Mouse (Mus musculus) liver, postnatal 0 days (tissue): ENCODE measurements at regions not wholly inside any gene's neighbourhood (a gene's known extent, or its start where the extent isn't known, plus 50 kb on each side); places are given as distances from the start of the nearest gene placed in this dataset.
"Not testable (repeated sequence)": the region's sequence is repeated elsewhere in the genome, so short reads cannot be mapped to it uniquely, and the experiment has no call there.

Experiments
- ATAC-seq: fragments of 200-750 bp; cut with Nextera tagmentation; 2 replicates; pipeline ENCODE4 v1.8.0; 2017; ENCODE audit warnings: mild to moderate bottlenecking, moderate library complexity
- DNase-seq: peaks from one replicate; pipeline ENCODE4 v3.0.0-alpha.2; 2016
- H3K27ac ChIP-seq: fragments of 300-500 bp; sonication (generic); 2 replicates; pipeline ENCODE4 v1.5.1; 2014; ENCODE audit warnings: antibody characterized with exemption, moderate library complexity, mild to moderate bottlenecking, low read depth
- H3K27me3 ChIP-seq: fragments of 300-500 bp; sonication (generic); 2 replicates; pipeline ENCODE4 v1.6.1; 2014; ENCODE audit warnings: low read length, control low read depth, mixed read lengths; ENCODE audit not compliant: insufficient read depth
- H3K36me3 ChIP-seq: fragments of 300-500 bp; sonication (generic); replicated peaks from 2 replicates; pipeline ENCODE4 v1.6.1; 2014; ENCODE audit warnings: mild to moderate bottlenecking, control low read depth, low read length, moderate library complexity, mixed read lengths; ENCODE audit not compliant: insufficient read depth
- H3K4me1 ChIP-seq: fragments of 300-500 bp; sonication (generic); 2 replicates; pipeline ENCODE4 v1.6.1; 2014; ENCODE audit warnings: antibody characterized with exemption, mild to moderate bottlenecking, control low read depth; ENCODE audit not compliant: insufficient read depth
- H3K4me2 ChIP-seq: fragments of 300-500 bp; sonication (generic); 2 replicates; pipeline ENCODE4 v1.6.1; 2014; ENCODE audit warnings: low read depth, mild to moderate bottlenecking, low read length, moderate library complexity, mixed read lengths
- H3K4me3 ChIP-seq: fragments of 300-500 bp; sonication (generic); 2 replicates; pipeline ENCODE4 v1.5.1; 2014; ENCODE audit warnings: low read depth, low read length
- H3K9ac ChIP-seq: fragments of 300-500 bp; sonication (generic); replicated peaks from 2 replicates; pipeline ENCODE4 v1.6.1; 2014; ENCODE audit warnings: mild to moderate bottlenecking, moderate library complexity
- H3K9me3 ChIP-seq: fragments of 300-500 bp; sonication (generic); 2 replicates; pipeline ENCODE4 v1.6.1; 2016; ENCODE audit warnings: mild to moderate bottlenecking, control low read depth, low read length, mixed read lengths
- CTCF ChIP-seq: sonication (generic); IDR thresholded peaks from 2 replicates; pipeline ENCODE4 v1.5.1; 2016; ENCODE audit warnings: antibody characterized with exemption, low read depth
- EP300 ChIP-seq: IDR thresholded peaks from 2 replicates; pipeline ENCODE4 v1.6.1; 2016; ENCODE audit warnings: antibody characterized with exemption, low read depth, mild to moderate bottlenecking
- WGBS: fragments of 180-500 bp; shearing (Covaris S2); extraction: QIAGEN DNeasy Blood & Tissue Kit; methylation state at CpG from one replicate; pipeline ENCODE4 v1.1.7; 2014; ENCODE audit not compliant: insufficient replicate concordance; 5-methylcytosine and 5-hydroxymethylcytosine counted together

GRCm38 (mm10) chr17:27294208-27294604 is 89.9 kb upstream of the Lemd2 start:
- ATAC-seq (no peak), DNase-seq (no peak)
- Histone ChIP-seq H3K9ac (no peak overlapping the region), H3K4me1 (no peaks in the 10 kb centered on the region), H3K27me3 (no peaks in the 10 kb centered on the region), H3K4me3 (no peak overlapping the region), H3K27ac (no peak overlapping the region), H3K36me3 (no peaks in the 10 kb centered on the region), H3K9me3 (peaks cover 4% of the 10 kb centered on the region), H3K4me2 (no peak overlapping the region)
- TF ChIP-seq EP300 (no peak), CTCF (no peak)
- 77% methylated on average over 5 of the region's 5 CpGs for WGBS

GRCm38 (mm10) chr17:27293586-27294207 is 89.4 kb upstream of the Lemd2 start:
- Histone ChIP-seq H3K27ac (no peak overlapping the region), H3K9ac (no peak overlapping the region), H3K9me3 (peaks cover 4% of the 10 kb centered on the region), H3K36me3 (no peaks in the 10 kb centered on the region), H3K4me1 (no peaks in the 10 kb centered on the region), H3K27me3 (no peaks in the 10 kb centered on the region), H3K4me2 (no peak overlapping the region), H3K4me3 (no peak overlapping the region)
- TF ChIP-seq EP300, result no peak
- TF ChIP-seq CTCF, result no peak
- WGBS, result 68% methylated on average over 14 of the region's 14 CpGs
- no peak for ATAC-seq
- no peak for DNase-seq

GRCm38 (mm10) chr17:27291673-27292072 is 87.4 kb upstream of the Lemd2 start:
- H3K4me3 ChIP-seq, result no peak overlapping the region
- no peaks in the 10 kb centered on the region for H3K4me1 ChIP-seq
- H3K9me3 ChIP-seq, result peaks cover 4% of the 10 kb centered on the region
- no peaks in the 10 kb centered on the region for H3K36me3 ChIP-seq
- H3K9ac ChIP-seq, result no peak overlapping the region
- ATAC-seq (no peak), DNase-seq (no peak)
- no peaks in the 10 kb centered on the region for H3K27me3 ChIP-seq
- H3K4me2 ChIP-seq, result no peak overlapping the region
- no peak for TF ChIP-seq CTCF
- no peak for TF ChIP-seq EP300
- no peak overlapping the region for H3K27ac ChIP-seq
- WGBS, result 86% methylated on average over 10 of the region's 10 CpGs

GRCm38 (mm10) chr17:27291176-27291575 is 86.9 kb upstream of the Lemd2 start:
- no peak for TF ChIP-seq CTCF
- TF ChIP-seq EP300, result no peak
- WGBS, result 82% methylated on average over 14 of the region's 14 CpGs
- Histone ChIP-seq H3K9ac (no peak overlapping the region), H3K4me2 (no peak overlapping the region), H3K27ac (no peak overlapping the region), H3K27me3 (no peaks in the 10 kb centered on the region), H3K4me1 (no peaks in the 10 kb centered on the region), H3K9me3 (peaks cover 4% of the 10 kb centered on the region), H3K4me3 (no peak overlapping the region), H3K36me3 (no peaks in the 10 kb centered on the region)
- ATAC-seq (no peak), DNase-seq (no peak)

- Histone ChIP-seq H3K9ac (no peak overlapping the region), H3K27me3 (no peaks in the 10 kb centered on the region), H3K4me3 (no peak overlapping the region), H3K9me3 (peaks cover 4% of the 10 kb centered on the region), H3K27ac (no peak overlapping the region), H3K4me2 (no peak overlapping the region), H3K36me3 (no peaks in the 10 kb centered on the region), H3K4me1 (no peaks in the 10 kb centered on the region)
- ATAC-seq (no peak), DNase-seq (no peak)
- TF ChIP-seq CTCF, result no peak
- TF ChIP-seq EP300, result no peak
- WGBS, result 89% methylated on average over 16 of the region's 16 CpGs
Measured at GRCm38 (mm10) chr17:27290311-27290710, 86.0 kb upstream of the Lemd2 start.

GRCm38 (mm10) chr17:27289804-27290203 is 85.5 kb upstream of the Lemd2 start:
- not testable (repeated sequence) for H3K9me3 ChIP-seq, H3K27me3 ChIP-seq, H3K36me3 ChIP-seq, ATAC-seq, H3K4me3 ChIP-seq, H3K9ac ChIP-seq, H3K27ac ChIP-seq, DNase-seq, H3K4me1 ChIP-seq, H3K4me2 ChIP-seq
- WGBS, result 87% methylated on average over 13 of the region's 15 CpGs

GRCm38 (mm10) chr17:27287986-27288385 is 83.7 kb upstream of the Lemd2 start:
- not testable (repeated sequence) for H3K4me1 ChIP-seq, H3K9ac ChIP-seq, H3K4me3 ChIP-seq, H3K36me3 ChIP-seq, ATAC-seq, H3K9me3 ChIP-seq, H3K27me3 ChIP-seq, H3K4me2 ChIP-seq, H3K27ac ChIP-seq, DNase-seq
- 95% methylated on average over 9 of the region's 10 CpGs for WGBS
